Mouse (Mus musculus) ES-Bruce4 (cell line): ENCODE measurements around the gene Sf3a2. TPM values are rescaled to one million over a fixed set of nuclear protein-coding genes. Genes with fewer than 3 reads are reported as not detected.

Experiments used
- H3K27ac ChIP-seq: 2 replicates; pipeline ENCODE4 v1.5.1; 2012; ENCODE audit warnings: low read length, inconsistent platforms; ENCODE audit not compliant: insufficient read depth
- H3K27me3 ChIP-seq: 2 replicates; pipeline ENCODE4 v1.6.1; 2012; ENCODE audit warnings: mild to moderate bottlenecking, low read length, inconsistent platforms; ENCODE audit not compliant: control insufficient read depth, poor library complexity, insufficient read depth, severe bottlenecking
- H3K36me3 ChIP-seq: 2 replicates; pipeline ENCODE4 v1.6.1; 2012; ENCODE audit warnings: inconsistent platforms, mild to moderate bottlenecking, low read length, moderate library complexity; ENCODE audit not compliant: control insufficient read depth, poor library complexity, insufficient read depth, severe bottlenecking
- H3K4me1 ChIP-seq: one replicate; pipeline ENCODE4 v1.8.1; 2011; ENCODE audit warnings: low read length; ENCODE audit not compliant: control insufficient read depth, insufficient read depth
- H3K4me3 ChIP-seq: 2 replicates; pipeline ENCODE4 v1.5.1; 2011; ENCODE audit warnings: low read depth, mild to moderate bottlenecking, low read length
- H3K9ac ChIP-seq: 2 replicates; pipeline ENCODE4 v1.6.1; 2012; ENCODE audit warnings: low read depth, mild to moderate bottlenecking, inconsistent platforms; ENCODE audit not compliant: poor library complexity, severe bottlenecking
- H3K9me3 ChIP-seq: replicated peaks from 2 replicates; pipeline ENCODE4 v1.6.1; 2012; ENCODE audit warnings: mild to moderate bottlenecking, low read length, inconsistent platforms; ENCODE audit not compliant: control insufficient read depth, poor library complexity, insufficient read depth, severe bottlenecking
- CTCF ChIP-seq: IDR thresholded peaks from one replicate; pipeline ENCODE4 v1.8.1; 2011; ENCODE audit warnings: low read depth, low read length
- EP300 ChIP-seq: IDR thresholded peaks from 2 replicates; pipeline ENCODE4 v1.6.1; 2011; ENCODE audit warnings: low read depth, low read length; ENCODE audit not compliant: insufficient read depth
- POLR2A ChIP-seq: IDR thresholded peaks from one replicate; pipeline ENCODE4 v1.8.1; 2011; ENCODE audit warnings: low read length; ENCODE audit not compliant: insufficient read depth
- polyA plus RNA-seq: library from polyadenylated mRNA; stranded (reverse); fragments of >200 nt; gene quantifications from 2 replicates; pipeline ENCODE4 v1.2.4, GENCODE M21; 2011; ENCODE audit warnings: low read depth; ENCODE audit not compliant: missing spikeins, insufficient read depth, insufficient read length

Sf3a2 gene
- polyA plus RNA-seq, 1 experiment = 90.1 TPM

DNA sequence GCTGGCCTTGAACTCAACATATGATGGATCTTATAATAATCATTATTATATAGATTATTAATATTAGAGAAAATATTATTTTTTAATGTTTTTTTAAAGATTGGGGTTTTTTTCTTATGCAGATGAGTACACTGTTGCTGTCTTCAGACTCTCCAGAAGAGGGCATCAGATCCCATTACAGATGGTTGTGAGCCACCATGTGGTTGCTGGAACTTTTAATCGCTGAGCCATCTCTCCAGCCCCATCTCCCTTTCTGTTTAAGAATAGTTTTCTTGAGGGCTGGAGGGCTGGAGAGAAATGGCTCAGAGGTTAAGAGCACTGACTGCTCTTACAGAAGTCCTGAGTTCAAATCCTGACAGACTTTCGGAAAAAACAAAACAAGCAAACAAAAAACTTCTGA lies 24.0 kb downstream of the Sf3a2 start:
- H3K36me3 ChIP-seq = no peaks in the 10 kb centered on the region
- no peak for TF ChIP-seq EP300
- no peak for TF ChIP-seq CTCF
- TF ChIP-seq POLR2A = no peak
- H3K4me3 ChIP-seq = no peak overlapping the region
- no peak overlapping the region for H3K9ac ChIP-seq
- no peak overlapping the region for H3K27ac ChIP-seq
- no peaks in the 10 kb centered on the region for H3K4me1 ChIP-seq
- H3K9me3 ChIP-seq = no peaks in the 10 kb centered on the region
- no peaks in the 10 kb centered on the region for H3K27me3 ChIP-seq

GRCm38 (mm10) chr10:80822528-80822927 lies 24.5 kb downstream of the Sf3a2 start:
- Histone ChIP-seq H3K27ac (no peak overlapping the region), H3K27me3 (no peaks in the 10 kb centered on the region), H3K4me1 (no peaks in the 10 kb centered on the region), H3K4me3 (no peak overlapping the region), H3K36me3 (no peaks in the 10 kb centered on the region), H3K9ac (no peak overlapping the region), H3K9me3 (no peaks in the 10 kb centered on the region)
- TF ChIP-seq EP300 (no peak), CTCF (no peak), POLR2A (no peak)

DNA sequence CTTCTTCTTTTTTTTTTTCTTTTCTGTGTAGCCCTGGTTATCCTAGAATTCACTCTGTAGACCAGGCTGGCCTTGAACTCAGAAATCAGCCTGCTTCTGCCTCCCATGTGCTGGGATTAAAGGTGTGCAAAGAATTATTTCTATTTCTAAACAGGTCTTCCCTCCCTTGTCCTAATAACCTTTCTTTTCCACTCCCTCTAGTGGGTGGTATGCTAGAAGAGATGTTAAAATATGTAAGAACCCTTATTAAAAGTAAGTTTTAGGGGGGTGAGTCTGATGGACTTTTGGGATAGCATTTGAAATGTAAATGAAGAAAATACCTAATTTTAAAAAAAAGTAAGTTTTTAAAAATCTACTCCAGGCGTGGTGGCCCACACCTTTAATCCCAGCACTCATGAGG lies 25.3 kb downstream of the Sf3a2 start:
- Histone ChIP-seq H3K9me3 (no peaks in the 10 kb centered on the region), H3K4me3 (no peak overlapping the region), H3K27me3 (no peaks in the 10 kb centered on the region), H3K9ac (no peak overlapping the region), H3K4me1 (no peaks in the 10 kb centered on the region), H3K36me3 (peaks cover under 1% of the 10 kb centered on the region; the same call in 1 of the 2 replicates), H3K27ac (no peak overlapping the region)
- no peak for TF ChIP-seq EP300
- TF ChIP-seq CTCF = no peak
- TF ChIP-seq POLR2A = no peak

- Histone ChIP-seq H3K36me3 (peaks cover 3% of the 10 kb centered on the region), H3K9ac (peak overlapping the region; percentile 30), H3K27me3 (no peaks in the 10 kb centered on the region), H3K9me3 (no peaks in the 10 kb centered on the region), H3K4me3 (no peak overlapping the region), H3K4me1 (no peaks in the 10 kb centered on the region), H3K27ac (0 out of 2 replicates have a peak overlapping the region, but pooled peaks have one; percentile 0)
- TF ChIP-seq EP300 (no peak), POLR2A (no peak), CTCF (no peak)
These were observed 26.0 kb downstream of the Sf3a2 start for GRCm38 (mm10) chr10:80823847-80824643.

- H3K9ac ChIP-seq = no peak overlapping the region
- no peak overlapping the region for H3K4me3 ChIP-seq
- no peak overlapping the region for H3K27ac ChIP-seq
- H3K36me3 ChIP-seq = peaks cover 3% of the 10 kb centered on the region
- no peak for TF ChIP-seq CTCF
- no peak for TF ChIP-seq POLR2A
- no peak for TF ChIP-seq EP300
- no peaks in the 10 kb centered on the region for H3K27me3 ChIP-seq
- no peaks in the 10 kb centered on the region for H3K4me1 ChIP-seq
- H3K9me3 ChIP-seq = no peaks in the 10 kb centered on the region
These were observed 26.8 kb downstream of the Sf3a2 start for GRCm38 (mm10) chr10:80824827-80825226.
